10 mouse cellular contexts compared by ENCODE assay signal in the genomic region with DNA sequence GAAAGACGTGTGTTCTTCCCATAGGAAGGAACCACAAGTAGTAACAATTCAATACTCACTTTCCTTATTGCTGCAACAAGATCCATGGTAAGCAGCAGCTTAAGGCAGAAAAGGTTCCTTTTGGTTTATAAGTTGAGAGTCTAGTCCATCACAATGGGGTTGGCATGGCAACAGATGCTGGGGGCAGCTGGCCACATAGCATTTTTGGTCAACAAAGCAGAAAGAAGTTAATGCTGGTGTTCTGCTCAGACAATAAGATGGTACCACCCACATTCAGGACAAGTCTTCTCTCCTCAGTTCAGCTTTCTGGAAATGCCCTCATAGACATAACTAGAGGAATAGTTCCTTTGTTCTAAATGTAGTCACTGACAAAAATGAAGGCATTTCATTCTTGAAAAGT. TPM values are rescaled to one million over a fixed set of nuclear protein-coding genes. Genes with fewer than 3 reads are reported as not detected.
DNase-seq lines count a peak whose midpoint lies in the region; ATAC-seq and TF ChIP-seq lines count a peak whose summit lies in the region.
"Had no signal": no experiment of that assay in that cellular context is flagged by ENCODE, and none has a peak within 500 bp of the region (broad histone marks: within the 10 kb centered on the region; RNA-seq: fewer than 3 reads in every experiment).

A gene (minus strand): TSS at position 101 of the 400 bp plus-strand sequence.

- H3K36me3 ChIP-seq in heart, embryonic 11.5 days (ENCODE audit: control insufficient read depth, insufficient read depth, low read length) = no peaks in the 10 kb centered on the region
- no peaks in the 10 kb centered on the region for H3K36me3 ChIP-seq in midbrain, embryonic 13.5 days
- H3K36me3 ChIP-seq: limb, embryonic 13.5 days had no signal

- no peak for ATAC-seq in heart, embryonic 11.5 days (replicated peaks; ENCODE audit: insufficient number of reproducible peaks, low FRiP score, low TSS enrichment)
- no peak for ATAC-seq in hematopoietic stem cell, adult 5-6 weeks (replicated peaks in 1 of 2; ENCODE audit: insufficient read depth in 1 of 2, low FRiP score in 2 of 2, low TSS enrichment in 1 of 2, low read depth in 1 of 2, poor library complexity in 2 of 2, severe bottlenecking in 2 of 2)
- no peak for ATAC-seq in midbrain, embryonic 13.5 days

- 31% methylated on average over 1 of the region's 1 CpGs for WGBS in heart, embryonic 11.5 days (ENCODE audit: insufficient replicate concordance)
- 23% methylated on average over 1 of the region's 1 CpGs for WGBS in midbrain, embryonic 13.5 days
- 38% methylated on average over 1 of the region's 1 CpGs for WGBS in cerebellum, adult 2 months

- no peaks in the 10 kb centered on the region for H3K4me1 ChIP-seq in heart, embryonic 11.5 days (ENCODE audit: control insufficient read depth, insufficient read depth, low read length)
- H3K4me1 ChIP-seq in midbrain, embryonic 13.5 days (replicated peaks) = 0 out of 2 replicates have a peak, but pooled peaks cover 4% of the 10 kb centered on the region
- no peaks in the 10 kb centered on the region for H3K4me1 ChIP-seq in cerebellum, adult 2 months (ENCODE audit: control insufficient read depth, insufficient read depth, low read length)
- H3K4me1 ChIP-seq: limb, embryonic 13.5 days had no signal

- no peak within 1 kb of the TSS for H3K9ac ChIP-seq in heart, embryonic 11.5 days (ENCODE audit: low read depth, low read length)
- H3K9ac ChIP-seq in midbrain, embryonic 13.5 days (replicated peaks) = no peak within 1 kb of the TSS
- H3K9ac ChIP-seq: limb, embryonic 13.5 days had no signal

- no peak for TF ChIP-seq CTCF in cerebellum, adult 2 months (IDR thresholded peaks at IDR 0.05; ENCODE audit: borderline replicate concordance, insufficient read depth, low read depth, low read length)

- no peak within 1 kb of the TSS for H3K4me2 ChIP-seq in heart, embryonic 11.5 days
- no peak within 1 kb of the TSS for H3K4me2 ChIP-seq in midbrain, embryonic 13.5 days (replicated peaks)
- H3K4me2 ChIP-seq: limb, embryonic 13.5 days had no signal

- H3K4me3 ChIP-seq in heart, embryonic 11.5 days (ENCODE audit: low read depth, low read length) = no peak within 1 kb of the TSS
- no peak within 1 kb of the TSS for H3K4me3 ChIP-seq in midbrain, embryonic 13.5 days (replicated peaks)
- no peak within 1 kb of the TSS for H3K4me3 ChIP-seq in cerebellum, adult 2 months (replicated peaks; ENCODE audit: insufficient read depth, low read depth, low read length)
- H3K4me3 ChIP-seq: limb, embryonic 13.5 days had no signal

- no peaks in the 10 kb centered on the region for H3K27me3 ChIP-seq in heart, embryonic 11.5 days (ENCODE audit: control insufficient read depth, insufficient read depth, low read length)
- no peaks in the 10 kb centered on the region for H3K27me3 ChIP-seq in midbrain, embryonic 13.5 days
- H3K27me3 ChIP-seq in cerebellum, adult 2 months (ENCODE audit: control insufficient read depth, insufficient read depth, low read length) = no peaks in the 10 kb centered on the region
- H3K27me3 ChIP-seq: limb, embryonic 13.5 days had no signal

- no peak for TF ChIP-seq POLR2A in cerebellum, adult 2 months (IDR thresholded peaks at IDR 0.05; ENCODE audit: borderline replicate concordance, insufficient read depth, low read length)

- DNase-seq in layer of hippocampus, adult 8-10 months (ENCODE audit: low spot score in 2 of 2) = no peak
- DNase-seq in layer of hippocampus, adult 11-12 months (ENCODE audit: low spot score) = no peak
- DNase-seq in cerebellum, adult 2 months = no peak
- no peak for DNase-seq in cerebellum, adult 8-10 months
- no peak for DNase-seq in cerebellum, postnatal 36 days
- DNase-seq: gastrocnemius, postnatal 25 days had no signal

- H3K9me3 ChIP-seq in heart, embryonic 11.5 days (replicated peaks; ENCODE audit: control insufficient read depth, low read length) = no peaks in the 10 kb centered on the region
- no peaks in the 10 kb centered on the region for H3K9me3 ChIP-seq in midbrain, embryonic 13.5 days
- H3K9me3 ChIP-seq: limb, embryonic 13.5 days had no signal

- H3K27ac ChIP-seq in heart, embryonic 11.5 days (ENCODE audit: low read depth, low read length) = no peak within 1 kb of the TSS
- no peak within 1 kb of the TSS for H3K27ac ChIP-seq in midbrain, embryonic 13.5 days
- H3K27ac ChIP-seq in cerebellum, adult 2 months (ENCODE audit: insufficient read depth, low read length) = no peak within 1 kb of the TSS
- H3K27ac ChIP-seq: limb, embryonic 13.5 days had no signal

RNA-seq across cellular contexts. Expression of the gene that starts here (rescaled TPM):
- 10 to 100 TPM; 40.9 to 48.6 (median 44.8) TPM for total RNA-seq in layer of hippocampus, adult 8-10 months (2022)
- 28.8 and 29.3 TPM in 2 replicates for polyA plus RNA-seq in heart, embryonic 11.5 days (2014; fragmentation: Nextera tagmentation; extraction: Ambion mirVana)
- 12.9 and 17.1 TPM in 2 replicates for total RNA-seq in hematopoietic stem cell, adult 5-6 weeks (2017)
- polyA plus RNA-seq in midbrain, embryonic 13.5 days (2015; fragmentation: Nextera tagmentation; extraction: Ambion mirVana) = 10.5 and 11.9 TPM in 2 replicates
- 9.3 and 10.3 TPM in 2 replicates for polyA plus RNA-seq in cerebellum, adult 2 months (2012; rRNA removed)
